Mouse (Mus musculus): ENCODE measurements around the gene Prpf6. TPM values are rescaled to one million over a fixed set of nuclear protein-coding genes. Genes with fewer than 3 reads are reported as not detected.
A peak's percentile ranks its signal among the peaks of the same experiment; 100 is the strongest.

The Prpf6 gene
- total and polyA plus RNA-seq, 3 experiments, result 58.7 to 69.4 TPM; not detected in 1

DNA sequence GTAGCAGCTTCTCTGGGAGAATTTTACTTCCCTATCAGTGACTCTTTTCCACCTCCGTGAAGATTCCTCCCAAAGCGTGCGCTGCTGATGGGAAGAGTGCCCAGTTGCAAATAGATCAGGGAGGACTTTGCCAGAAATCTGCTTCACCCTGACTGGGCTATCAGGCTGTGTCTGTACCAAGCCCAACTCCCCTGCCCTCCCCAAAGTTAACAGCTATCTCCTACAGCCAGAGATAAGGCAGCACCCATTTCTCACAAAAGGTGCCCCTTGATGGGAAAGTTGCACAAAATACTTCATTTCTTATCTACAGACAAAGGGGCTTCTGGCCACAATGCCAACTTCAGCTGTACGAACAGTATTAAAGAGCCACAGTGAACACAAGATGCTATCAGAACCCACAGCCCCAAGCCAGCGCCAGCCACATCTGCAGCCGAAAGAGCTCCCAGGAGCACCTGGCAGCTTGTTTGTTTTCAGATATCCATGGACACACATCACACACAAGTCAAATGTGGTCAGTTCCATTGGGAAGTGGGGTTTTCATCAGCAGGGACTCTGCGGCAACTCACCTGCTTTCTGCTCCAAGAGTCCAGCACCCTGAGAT, 13.6 kb upstream of the Prpf6 start (continued):
- TF ChIP-seq SIN3A (IDR thresholded peaks at IDR 0.05; ENCODE audit: low read length) (peak; percentile 65), MXI1 (IDR thresholded peaks at IDR 0.05; ENCODE audit: low read depth, low read length) (peak; percentile 39; the same call in 1 of the 2 replicates), TCF12 (IDR thresholded peaks at IDR 0.05; ENCODE audit: low read depth, low read length) (peak; percentile 79), ZKSCAN1 (IDR thresholded peaks at IDR 0.05; ENCODE audit: low read depth, low read length) (no peak), ZMIZ1 (IDR thresholded peaks at IDR 0.05; ENCODE audit: low read depth, low read length) (no peak), EP300 (IDR thresholded peaks at IDR 0.05; ENCODE audit: low read depth in 1 of 2, low read length in 2 of 2) (peak; percentile 56 to 61), TAL1 (IDR thresholded peaks at IDR 0.05; ENCODE audit: low read length) (peak; percentile 15; the same call in 1 of the 2 replicates), MYC (IDR thresholded peaks at IDR 0.05; ENCODE audit: low read depth, low read length) (no peak)

DNA sequence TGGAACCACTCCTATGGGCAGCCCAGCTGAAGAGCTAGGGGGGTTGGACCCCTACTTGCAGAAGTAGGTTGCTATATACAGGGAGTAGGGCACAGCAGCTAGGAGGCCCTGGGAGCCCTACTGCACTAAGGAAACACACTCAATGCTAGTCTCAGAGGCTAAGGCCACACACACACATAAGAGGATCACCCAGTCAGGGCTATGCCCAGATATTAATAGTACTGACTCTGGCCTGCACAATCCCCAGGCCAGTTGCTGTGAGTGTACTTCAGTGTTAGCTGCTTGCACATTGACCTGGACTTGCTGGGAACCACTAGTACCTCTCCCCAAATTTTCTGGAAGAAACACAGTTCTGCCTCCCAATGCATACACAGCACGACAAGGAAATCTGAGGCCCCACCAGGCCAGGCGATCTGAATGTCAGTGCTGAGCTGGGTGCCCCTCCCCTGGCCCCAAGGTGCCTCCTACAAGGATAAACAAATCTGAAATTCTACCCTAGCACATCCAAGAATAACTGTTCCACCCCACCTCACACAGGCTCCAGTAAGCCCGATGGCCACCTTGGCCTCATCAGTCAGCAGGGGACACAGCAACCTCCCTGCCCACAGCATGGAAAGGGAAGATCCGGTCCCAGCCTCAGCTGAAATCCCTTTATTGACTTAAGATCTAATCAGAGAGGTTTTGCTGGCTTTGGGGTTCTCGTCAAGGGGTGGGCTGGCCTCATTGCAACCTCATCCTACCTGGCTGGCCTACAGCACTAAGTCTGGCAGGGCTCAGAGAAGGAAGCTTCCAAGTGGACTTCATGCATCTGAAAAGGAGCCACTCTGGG, 12.7 kb upstream of the Prpf6 start:
- H3K9ac ChIP-seq (ENCODE audit: control insufficient read depth, low read depth, low read length, poor library complexity, severe bottlenecking), result no peak overlapping the region
- no peak overlapping the region for H3K27ac ChIP-seq (ENCODE audit: control insufficient read depth, low read depth, low read length)
- DNase-seq (ENCODE audit: low read depth, low spot score), result no peak
- peaks cover 18 to 20% of the 10 kb centered on the region in 2 experiments for H3K4me1 ChIP-seq (ENCODE audit: control insufficient read depth in 1 of 2, insufficient read depth in 2 of 2, low read length in 2 of 2)
- H3K9me3 ChIP-seq (replicated peaks; ENCODE audit: insufficient read depth, low read length), result no peaks in the 10 kb centered on the region
- H3K27me3 ChIP-seq (ENCODE audit: control insufficient read depth in 1 of 2, insufficient read depth in 2 of 2, low read length in 2 of 2), result no peaks in the 10 kb centered on the region
- H3K36me3 ChIP-seq (ENCODE audit: control insufficient read depth in 1 of 2, insufficient read depth in 2 of 2, low read length in 2 of 2), result peaks cover 0 to 22% of the 10 kb centered on the region in 2 experiments; a peak in 2 of 4 replicates
- TF ChIP-seq SIN3A (IDR thresholded peaks at IDR 0.05; ENCODE audit: low read length) (no peak), TBP (IDR thresholded peaks at IDR 0.05; ENCODE audit: low read depth, low read length) (no peak), CHD2 (IDR thresholded peaks at IDR 0.05; ENCODE audit: low read length) (no peak)
- peaks cover 8% of the 10 kb centered on the region for H3K79me2 ChIP-seq (ENCODE audit: control insufficient read depth, insufficient read depth, low read length, poor library complexity)
- no peak overlapping the region for H3K4me3 ChIP-seq (ENCODE audit: control insufficient read depth in 1 of 2, insufficient read depth in 1 of 2, low read depth in 2 of 2, low read length in 2 of 2)

DNA sequence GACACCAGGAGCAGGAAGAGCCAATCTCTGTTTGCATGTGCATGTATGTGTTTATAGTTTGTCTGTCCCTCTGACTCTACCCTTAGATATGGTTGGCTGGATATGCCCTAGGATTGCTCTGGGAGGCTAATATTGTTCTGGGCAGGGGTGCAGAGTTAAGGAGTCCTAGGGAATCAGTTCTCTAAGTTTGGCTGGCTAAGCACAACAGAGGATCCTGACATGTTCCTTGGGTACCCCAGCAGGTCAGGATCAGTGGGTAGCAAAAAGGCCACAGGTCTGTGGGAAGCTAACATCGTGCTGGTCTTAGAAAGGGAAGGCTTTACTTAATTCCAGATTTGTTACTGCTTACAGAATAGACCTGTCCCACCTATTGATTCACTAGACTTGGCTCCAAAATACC, 12.0 kb upstream of the Prpf6 start:
- Histone ChIP-seq H3K27ac (ENCODE audit: control insufficient read depth, low read depth, low read length) (no peak overlapping the region), H3K4me3 (ENCODE audit: control insufficient read depth in 1 of 2, insufficient read depth in 1 of 2, low read depth in 2 of 2, low read length in 2 of 2) (no peak overlapping the region), H3K9me3 (replicated peaks; ENCODE audit: insufficient read depth, low read length) (no peaks in the 10 kb centered on the region), H3K27me3 (ENCODE audit: control insufficient read depth in 1 of 2, insufficient read depth in 2 of 2, low read length in 2 of 2) (no peaks in the 10 kb centered on the region), H3K4me1 (ENCODE audit: control insufficient read depth in 1 of 2, insufficient read depth in 2 of 2, low read length in 2 of 2) (peaks cover 18 to 20% of the 10 kb centered on the region in 2 experiments), H3K9ac (ENCODE audit: control insufficient read depth, low read depth, low read length, poor library complexity, severe bottlenecking) (no peak overlapping the region), H3K36me3 (ENCODE audit: control insufficient read depth in 1 of 2, insufficient read depth in 2 of 2, low read length in 2 of 2) (peaks cover 0 to 22% of the 10 kb centered on the region in 2 experiments; a peak in 2 of 4 replicates), H3K79me2 (ENCODE audit: control insufficient read depth, insufficient read depth, low read length, poor library complexity) (peaks cover 8% of the 10 kb centered on the region)
- no peak for DNase-seq (ENCODE audit: low read depth, low spot score)
- no peak for TF ChIP-seq ZC3H11A (IDR thresholded peaks at IDR 0.05; ENCODE audit: low read depth, low read length)
- no peak for TF ChIP-seq RCOR1 (IDR thresholded peaks at IDR 0.05; ENCODE audit: low read depth, low read length)
- no peak for TF ChIP-seq POLR2AphosphoS5 (IDR thresholded peaks at IDR 0.05; ENCODE audit: borderline replicate concordance, low read depth, low read length)
- TF ChIP-seq NRF1 (IDR thresholded peaks at IDR 0.05; ENCODE audit: insufficient read depth, low read depth, low read length, poor library complexity, severe bottlenecking), result no peak
- TF ChIP-seq CHD2 (IDR thresholded peaks at IDR 0.05; ENCODE audit: low read length), result no peak
- TF ChIP-seq CTCF (IDR thresholded peaks at IDR 0.05 in 2 of 3, conservative IDR thresholded peaks at IDR 0.05 in 1 of 3; ENCODE audit: control insufficient read depth in 1 of 3, insufficient read depth in 1 of 3, low read depth in 2 of 3, low read length in 3 of 3, poor library complexity in 1 of 3, severe bottlenecking in 1 of 3), result no peak
- no peak for TF ChIP-seq BHLHE40 (IDR thresholded peaks at IDR 0.05; ENCODE audit: borderline replicate concordance, low read depth, low read length)
